Mouse (Mus musculus) kidney, embryonic 14.5 days (tissue): ENCODE results near the gene Clcn2. TPM values are rescaled to one million over a fixed set of nuclear protein-coding genes. Genes with fewer than 3 reads are reported as not detected.

Source experiments
- ATAC-seq: fragments of 200-750 bp; cut with Nextera tagmentation; 2 replicates; pipeline ENCODE4 v1.8.0; 2017; ENCODE audit warnings: moderate number of reproducible peaks, mild to moderate bottlenecking, moderate TSS enrichment, moderate library complexity; ENCODE audit not compliant: low FRiP score, low TSS enrichment
- H3K27ac ChIP-seq: fragments of 300-500 bp; sonication (generic); 2 replicates; pipeline ENCODE4 v1.5.1; 2014; ENCODE audit warnings: low read depth, mild to moderate bottlenecking, low read length, moderate library complexity, mixed read lengths
- H3K27me3 ChIP-seq: fragments of 300-500 bp; sonication (generic); 2 replicates; pipeline ENCODE4 v1.6.1; 2014; ENCODE audit warnings: mild to moderate bottlenecking, low read length; ENCODE audit not compliant: control insufficient read depth, insufficient read depth
- H3K36me3 ChIP-seq: fragments of 300-500 bp; sonication (generic); 2 replicates; pipeline ENCODE4 v1.6.1; 2014; ENCODE audit warnings: low read length, mixed read lengths; ENCODE audit not compliant: control insufficient read depth, insufficient read depth
- H3K4me1 ChIP-seq: fragments of 300-500 bp; sonication (generic); 2 replicates; pipeline ENCODE4 v1.6.1; 2014; ENCODE audit warnings: low read length, mixed read lengths; ENCODE audit not compliant: control insufficient read depth, insufficient read depth
- H3K4me2 ChIP-seq: fragments of 300-500 bp; sonication (generic); replicated peaks from 2 replicates; pipeline ENCODE4 v1.6.1; 2014; ENCODE audit warnings: low read depth, mild to moderate bottlenecking, low read length
- H3K4me3 ChIP-seq: fragments of 300-500 bp; sonication (generic); 2 replicates; pipeline ENCODE4 v1.5.1; 2014; ENCODE audit warnings: mild to moderate bottlenecking, low read length
- H3K9ac ChIP-seq: fragments of 300-500 bp; sonication (generic); 2 replicates; pipeline ENCODE4 v1.6.1; 2014; ENCODE audit warnings: low read depth, mild to moderate bottlenecking, low read length, moderate library complexity
- H3K9me3 ChIP-seq: fragments of 300-500 bp; sonication (generic); 2 replicates; pipeline ENCODE4 v1.6.1; 2016; ENCODE audit warnings: low read length; ENCODE audit not compliant: control insufficient read depth
- WGBS: fragments of 180-500 bp; shearing (Covaris S2); extraction: QIAGEN DNeasy Blood & Tissue Kit; methylation state at CpG from one replicate; pipeline ENCODE4 v1.1.7; 2014; 5-methylcytosine and 5-hydroxymethylcytosine counted together
- polyA plus RNA-seq: library from polyadenylated mRNA; unstranded; fragments of >200 nt; fragmentation: Nextera tagmentation; extraction: Ambion mirVana; gene quantifications from 2 replicates; pipeline ENCODE4 v1.2.1, GENCODE M21; 2014

The Clcn2 gene
- polyA plus RNA-seq, 1 experiment from 2014 or later, result 17.3 TPM

DNA sequence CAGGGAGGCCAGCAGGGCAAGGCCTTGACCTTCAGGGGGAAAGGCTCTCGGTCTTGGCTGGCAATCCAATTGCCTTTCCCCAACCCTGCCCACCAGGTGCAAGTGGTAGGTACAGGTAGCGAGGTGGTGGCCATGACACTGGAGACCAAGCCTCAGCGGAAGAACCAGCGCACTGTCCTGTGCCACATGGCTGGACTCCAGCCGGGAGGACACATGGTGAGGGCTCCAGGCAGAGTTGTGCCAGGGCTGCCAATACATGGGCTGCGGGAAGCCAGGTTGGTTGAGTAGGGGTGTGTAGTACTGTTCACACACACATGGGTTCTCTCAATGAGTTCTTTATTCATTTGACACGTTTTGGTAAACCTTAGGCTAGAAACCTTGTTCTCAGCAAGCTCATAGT is 18.6 kb upstream of the Clcn2 start:
- WGBS, result 85% methylated on average over 7 of the region's 7 CpGs
- no peaks in the 10 kb centered on the region for H3K36me3 ChIP-seq
- peaks cover 21% of the 10 kb centered on the region for H3K27me3 ChIP-seq
- ATAC-seq, result no peak
- H3K9me3 ChIP-seq, result no peaks in the 10 kb centered on the region
- H3K27ac ChIP-seq, result no peak overlapping the region
- H3K4me1 ChIP-seq, result peaks cover 16% of the 10 kb centered on the region; the same call in 1 of the 2 replicates
- H3K9ac ChIP-seq, result no peak overlapping the region
- H3K4me2 ChIP-seq, result no peak overlapping the region
- no peak overlapping the region for H3K4me3 ChIP-seq

- Histone ChIP-seq H3K27me3 (peaks cover 21% of the 10 kb centered on the region), H3K4me2 (no peak overlapping the region)
- WGBS, result 69% methylated on average over 5 of the region's 5 CpGs
These were observed 18.1 kb upstream of the Clcn2 start for GRCm38 (mm10) chr16:20735651-20736050.

DNA sequence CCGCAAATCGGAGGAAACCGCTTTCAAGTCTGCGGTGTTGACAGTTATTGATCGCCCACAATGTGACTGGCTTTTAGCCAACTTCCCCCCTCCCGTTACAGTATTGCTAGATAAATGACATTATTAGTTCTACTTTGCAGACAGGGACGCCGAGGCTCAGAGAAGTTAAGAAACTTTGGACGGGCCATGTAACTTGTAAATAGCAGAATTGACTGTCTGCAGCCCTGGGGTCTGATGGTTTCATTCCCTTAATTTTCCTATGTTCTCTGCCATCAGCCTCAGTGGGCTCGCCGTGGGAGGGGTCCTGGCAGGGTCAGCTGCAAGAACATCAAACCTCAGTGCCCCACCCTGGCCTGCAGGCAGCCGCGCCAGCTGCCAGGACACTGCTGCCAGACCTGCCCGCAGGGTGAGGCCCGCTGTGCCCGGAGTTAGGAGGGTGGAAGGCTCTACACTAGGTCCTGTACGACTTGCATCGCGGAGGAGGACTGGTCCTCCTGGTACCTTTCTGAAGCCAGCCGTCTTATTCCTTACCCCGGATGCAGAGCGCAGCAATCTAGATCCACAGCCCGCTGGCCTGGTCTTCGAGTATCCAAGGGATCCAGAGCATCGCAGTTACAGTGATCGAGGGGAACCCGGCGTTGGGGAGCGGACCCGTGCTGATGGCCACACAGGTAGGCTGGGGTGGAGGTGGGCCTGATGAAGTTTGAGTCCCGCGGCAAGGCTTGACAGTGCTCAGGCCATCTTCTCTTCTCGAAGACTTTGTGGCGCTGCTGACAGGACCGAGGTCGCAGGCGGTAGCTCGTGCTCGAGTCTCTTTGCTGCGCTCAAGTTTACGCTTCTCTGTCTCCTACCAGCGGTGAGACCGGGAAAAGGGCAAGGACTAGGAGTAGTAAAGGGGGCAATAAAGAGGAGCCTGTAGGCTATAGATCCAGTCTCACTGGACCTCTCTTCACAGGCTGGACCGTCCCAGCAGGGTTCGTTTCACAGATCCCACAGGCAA is 16.5 kb upstream of the Clcn2 start, which contains the start of gene Thpo:
Gene Thpo, minus strand, starts transcription at position 781 of the 1,000 bp plus-strand sequence.
- WGBS, result 2% methylated on average over 45 of the region's 45 CpGs
- Histone ChIP-seq H3K27me3 (peaks cover 21% of the 10 kb centered on the region), H3K4me3 (peak within 1 kb of the TSS; percentile 69), H3K9ac (peak within 1 kb of the TSS; percentile 77; the same call in 1 of the 2 replicates), H3K9me3 (no peaks in the 10 kb centered on the region), H3K4me2 (peak within 1 kb of the TSS; percentile 99), H3K27ac (no peak within 1 kb of the TSS), H3K4me1 (peaks cover 16% of the 10 kb centered on the region; the same call in 1 of the 2 replicates), H3K36me3 (no peaks in the 10 kb centered on the region)
- no peak for ATAC-seq

More at GRCm38 (mm10) chr16:20735651-20736050, 18.1 kb upstream of the Clcn2 start:
- no peak overlapping the region for H3K27ac ChIP-seq
- no peaks in the 10 kb centered on the region for H3K9me3 ChIP-seq
- H3K9ac ChIP-seq, result no peak overlapping the region
- H3K4me3 ChIP-seq, result no peak overlapping the region
- peaks cover 16% of the 10 kb centered on the region; the same call in 1 of the 2 replicates for H3K4me1 ChIP-seq
- no peaks in the 10 kb centered on the region for H3K36me3 ChIP-seq
- no peak for ATAC-seq

GRCm38 (mm10) chr16:20732925-20733730 is 15.6 kb upstream of the Clcn2 start, which contains the start of gene Chrd:
Gene Chrd, plus strand, starts transcription at chr16:20733127.
- Histone ChIP-seq H3K36me3 (no peaks in the 10 kb centered on the region), H3K9ac (peak within 1 kb of the TSS; percentile 77), H3K27me3 (peaks cover 21% of the 10 kb centered on the region), H3K27ac (peak within 1 kb of the TSS; percentile 65; the same call in 1 of the 2 replicates), H3K4me2 (peak within 1 kb of the TSS; percentile 99), H3K9me3 (no peaks in the 10 kb centered on the region), H3K4me1 (peaks cover 16% of the 10 kb centered on the region; the same call in 1 of the 2 replicates), H3K4me3 (peak within 1 kb of the TSS; percentile 69)
- peak; percentile 90 for ATAC-seq
- under 1% methylated on average over 64 of the region's 70 CpGs for WGBS

DNA sequence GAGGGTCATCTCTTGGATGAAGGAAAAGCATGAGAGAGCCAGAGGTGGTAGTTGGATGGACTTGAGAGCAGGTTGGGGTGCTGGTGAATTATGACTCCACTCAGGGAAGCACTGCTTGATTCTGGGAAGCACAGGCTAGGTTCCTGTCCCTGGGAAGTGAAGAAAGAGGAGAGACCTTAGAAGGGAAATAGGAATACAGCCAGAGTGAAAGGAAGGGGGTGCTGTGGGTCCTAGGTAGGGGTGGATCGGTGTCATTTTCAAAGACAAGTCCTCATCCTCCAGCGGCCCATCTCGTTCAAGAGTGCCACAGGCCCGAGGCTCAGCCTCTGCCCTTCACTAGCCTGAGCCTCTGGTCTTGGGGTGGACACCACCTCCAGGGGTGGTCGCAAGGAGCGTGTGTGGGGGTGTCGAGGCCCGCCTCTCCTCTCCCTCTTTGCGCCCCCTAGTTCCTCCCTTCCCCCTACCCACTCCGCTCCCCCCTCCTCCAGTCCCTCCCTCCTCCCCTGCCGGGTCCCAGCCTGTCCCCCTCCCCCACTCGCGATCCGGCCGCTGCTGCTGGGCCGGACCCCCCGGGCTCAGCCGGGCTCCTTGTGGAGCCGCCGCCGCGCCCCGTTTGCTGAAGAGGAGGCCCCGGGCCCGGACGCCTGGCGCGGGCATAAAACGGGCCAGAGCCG is 14.8 kb upstream of the Clcn2 start:
- Histone ChIP-seq H3K4me2 (peak overlapping the region; percentile 99), H3K4me1 (peaks cover 16% of the 10 kb centered on the region; the same call in 1 of the 2 replicates), H3K9me3 (no peaks in the 10 kb centered on the region), H3K4me3 (peak overlapping the region; percentile 69), H3K9ac (peak overlapping the region; percentile 77), H3K27ac (peak overlapping the region; percentile 65; the same call in 1 of the 2 replicates), H3K36me3 (no peaks in the 10 kb centered on the region), H3K27me3 (peaks cover 21% of the 10 kb centered on the region)
- ATAC-seq, result peak; percentile 58
- under 1% methylated on average over 25 of the region's 30 CpGs for WGBS

DNA sequence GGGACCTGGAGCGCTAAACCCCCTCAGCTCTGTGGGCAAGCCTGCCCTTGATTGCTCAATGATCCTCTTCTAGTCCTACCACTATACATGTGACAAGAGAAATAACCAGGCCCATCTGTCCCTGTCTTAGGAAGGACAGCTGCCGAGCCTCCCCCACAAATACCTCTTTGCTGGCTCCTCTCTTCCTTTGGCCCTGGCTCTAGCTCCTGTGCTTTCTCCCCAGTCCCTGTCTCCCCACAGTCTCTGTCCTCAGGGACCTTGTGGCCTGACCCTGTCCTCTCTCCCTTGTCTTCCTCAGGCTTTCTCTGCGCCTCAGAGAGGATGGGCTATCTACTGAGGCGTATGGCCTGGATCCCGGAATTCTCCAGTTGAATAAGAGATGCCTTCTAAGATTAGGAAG is 14.1 kb upstream of the Clcn2 start:
- no peak overlapping the region for H3K27ac ChIP-seq
- WGBS, result 57% methylated on average over 5 of the region's 5 CpGs
- no peaks in the 10 kb centered on the region for H3K36me3 ChIP-seq
- ATAC-seq, result no peak
- H3K4me1 ChIP-seq, result peaks cover 16% of the 10 kb centered on the region; the same call in 1 of the 2 replicates
- H3K4me2 ChIP-seq, result no peak overlapping the region
- peaks cover 21% of the 10 kb centered on the region for H3K27me3 ChIP-seq
- H3K9me3 ChIP-seq, result no peaks in the 10 kb centered on the region
- H3K9ac ChIP-seq, result no peak overlapping the region
- no peak overlapping the region for H3K4me3 ChIP-seq

- WGBS, result 45% methylated on average over 5 of the region's 5 CpGs
- H3K27ac ChIP-seq, result no peak overlapping the region
- H3K9me3 ChIP-seq, result no peaks in the 10 kb centered on the region
- no peaks in the 10 kb centered on the region for H3K36me3 ChIP-seq
- peaks cover 16% of the 10 kb centered on the region for H3K27me3 ChIP-seq
- peaks cover 16% of the 10 kb centered on the region; the same call in 1 of the 2 replicates for H3K4me1 ChIP-seq
- no peak overlapping the region for H3K9ac ChIP-seq
- H3K4me3 ChIP-seq, result no peak overlapping the region
- ATAC-seq, result no peak
- no peak overlapping the region for H3K4me2 ChIP-seq
These were observed 12.8 kb upstream of the Clcn2 start for GRCm38 (mm10) chr16:20730293-20730711.

DNA sequence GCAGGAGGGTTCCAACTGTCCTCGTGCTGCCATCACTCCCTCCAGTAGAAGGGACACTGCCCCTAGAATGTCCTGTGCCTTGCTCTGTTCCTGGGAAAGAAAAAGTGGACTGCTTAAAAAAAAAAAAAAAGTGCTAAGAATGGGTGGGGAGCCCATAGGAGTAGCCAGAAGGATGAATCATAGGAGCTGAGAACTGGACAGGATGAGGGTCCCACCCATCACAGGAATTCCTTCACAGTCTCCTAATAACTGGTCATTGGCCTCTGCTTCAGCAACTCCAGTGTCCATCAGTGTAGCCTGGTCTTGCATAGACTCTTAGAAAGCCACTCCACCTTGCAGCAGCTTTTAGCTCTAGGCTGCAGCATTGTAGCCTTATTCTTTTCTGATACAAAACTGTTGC is 8.8 kb upstream of the Clcn2 start:
- Histone ChIP-seq H3K36me3 (peaks cover 12% of the 10 kb centered on the region), H3K4me1 (no peaks in the 10 kb centered on the region), H3K27me3 (no peaks in the 10 kb centered on the region), H3K9ac (no peak overlapping the region), H3K27ac (no peak overlapping the region), H3K4me3 (no peak overlapping the region), H3K4me2 (no peak overlapping the region), H3K9me3 (no peaks in the 10 kb centered on the region)
- 48% methylated on average over 1 of the region's 1 CpGs for WGBS
- no peak for ATAC-seq
